Mouse (Mus musculus) MEL (cell line): ENCODE measurements at regions not wholly inside any gene's neighbourhood (a gene's known extent, or its start where the extent isn't known, plus 50 kb on each side); places are given as distances from the start of the nearest gene placed in this dataset.

Experiments
- DNase-seq: peaks from one replicate; pipeline ENCODE4 v3.0.0; 2011; ENCODE audit warnings: low read depth, low spot score
- H3K27ac ChIP-seq: 2 replicates; pipeline ENCODE4 v1.5.1; 2012; ENCODE audit warnings: low read depth, mild to moderate bottlenecking, control low read depth, low read length, moderate library complexity; ENCODE audit not compliant: control insufficient read depth
- H3K27me3 ChIP-seq, 2 experiments: fragments of 150-350 bp in 1 of 2; sonication (generic) in 1 of 2; 2 replicates each; pipeline ENCODE4 v1.6.1; 2012; ENCODE audit warnings: low read length in 2 of 2, mild to moderate bottlenecking in 2 of 2, improper control_type of control experiment in 1 of 2, moderate library complexity in 1 of 2; ENCODE audit not compliant: insufficient read depth in 2 of 2, control insufficient read depth in 1 of 2
- H3K36me3 ChIP-seq, 2 experiments: 2 replicates each; pipeline ENCODE4 v1.6.1; 2012 to 2014; ENCODE audit warnings: low read length in 2 of 2, improper control_type of control experiment in 1 of 2, inconsistent platforms in 1 of 2, mild to moderate bottlenecking in 1 of 2; ENCODE audit not compliant: insufficient read depth in 2 of 2, control insufficient read depth in 1 of 2
- H3K4me1 ChIP-seq, 2 experiments: fragments of 150-350 bp in 1 of 2; sonication (generic) in 1 of 2; 2 replicates each; pipeline ENCODE4 v1.6.1; 2012; ENCODE audit warnings: low read length in 2 of 2, improper control_type of control experiment in 1 of 2, mild to moderate bottlenecking in 1 of 2; ENCODE audit not compliant: insufficient read depth in 2 of 2, control insufficient read depth in 1 of 2
- H3K4me3 ChIP-seq, 2 experiments: fragments of 150-350 bp in 1 of 2; sonication (generic) in 1 of 2; 2 replicates each; pipeline ENCODE4 v1.5.1; 2012; ENCODE audit warnings: low read depth in 2 of 2, low read length in 2 of 2, mild to moderate bottlenecking in 2 of 2, moderate library complexity in 2 of 2, control low read depth in 1 of 2, improper control_type of control experiment in 1 of 2; ENCODE audit not compliant: control insufficient read depth in 1 of 2, insufficient read depth in 1 of 2
- H3K79me2 ChIP-seq: 2 replicates; pipeline ENCODE4 v1.6.1; 2012; ENCODE audit warnings: mild to moderate bottlenecking, low read length, moderate library complexity; ENCODE audit not compliant: control insufficient read depth, poor library complexity, insufficient read depth
- H3K9ac ChIP-seq: 2 replicates; pipeline ENCODE4 v1.6.1; 2012; ENCODE audit warnings: low read depth, mild to moderate bottlenecking, control low read depth, low read length, moderate library complexity; ENCODE audit not compliant: control insufficient read depth, poor library complexity, severe bottlenecking
- H3K9me3 ChIP-seq: fragments of 150-350 bp; sonication (generic); replicated peaks from 2 replicates; pipeline ENCODE4 v1.6.1; 2012; ENCODE audit warnings: mild to moderate bottlenecking, low read length, improper control_type of control experiment, moderate library complexity; ENCODE audit not compliant: insufficient read depth
- CHD2 ChIP-seq: IDR thresholded peaks from 2 replicates; pipeline ENCODE4 v1.6.1; 2011; ENCODE audit warnings: low read length, improper control_type of control experiment
- E2F4 ChIP-seq: IDR thresholded peaks from 2 replicates; pipeline ENCODE4 v1.6.1; 2011; ENCODE audit warnings: low read depth, low read length, improper control_type of control experiment, borderline replicate concordance
- EP300 ChIP-seq, 2 experiments: IDR thresholded peaks; 2 replicates each; pipeline ENCODE4 v1.6.1; 2011; ENCODE audit warnings: improper control_type of control experiment in 2 of 2, low read length in 2 of 2, low read depth in 1 of 2, mild to moderate bottlenecking in 1 of 2
- GABPA ChIP-seq: IDR thresholded peaks from 2 replicates; pipeline ENCODE4 v1.6.1; 2012; ENCODE audit warnings: low read depth, mild to moderate bottlenecking, inconsistent platforms, low read length, improper control_type of control experiment, moderate library complexity
- JUND ChIP-seq: IDR thresholded peaks from 2 replicates; pipeline ENCODE4 v1.6.1; 2011; ENCODE audit warnings: low read depth, mild to moderate bottlenecking, improper control_type of control experiment, low read length
- KAT2A ChIP-seq: conservative IDR thresholded peaks from 2 replicates; pipeline ENCODE4 v1.6.1; 2012; ENCODE audit warnings: low read depth, low read length, improper control_type of control experiment, inconsistent platforms
- MAX ChIP-seq: IDR thresholded peaks from 2 replicates; pipeline ENCODE4 v1.6.1; 2011; ENCODE audit warnings: low read length, improper control_type of control experiment
- MXI1 ChIP-seq: IDR thresholded peaks from 2 replicates; pipeline ENCODE4 v1.6.1; 2011; ENCODE audit warnings: mild to moderate bottlenecking, low read depth, low read length, improper control_type of control experiment
- MYB ChIP-seq: IDR thresholded peaks from 2 replicates; pipeline ENCODE4 v1.6.1; 2011; ENCODE audit warnings: mild to moderate bottlenecking, low read depth, low read length, improper control_type of control experiment
- POLR2AphosphoS5 ChIP-seq: IDR thresholded peaks from 2 replicates; pipeline ENCODE4 v1.6.1; 2012; ENCODE audit warnings: low read depth, borderline replicate concordance, mild to moderate bottlenecking, inconsistent platforms, low read length, moderate library complexity, mixed read lengths
- SIN3A ChIP-seq: IDR thresholded peaks from 2 replicates; pipeline ENCODE4 v1.6.1; 2012; ENCODE audit warnings: low read length, improper control_type of control experiment, inconsistent platforms
- SMC3 ChIP-seq: IDR thresholded peaks from 2 replicates; pipeline ENCODE4 v1.6.1; 2011; ENCODE audit warnings: low read depth, low read length, improper control_type of control experiment
- TBP ChIP-seq: IDR thresholded peaks from 2 replicates; pipeline ENCODE4 v1.8.0; 2011; ENCODE audit warnings: low read depth, low read length, improper control_type of control experiment
- USF1 ChIP-seq: IDR thresholded peaks from 2 replicates; pipeline ENCODE4 v1.6.1; 2014; ENCODE audit warnings: low read depth, mild to moderate bottlenecking, inconsistent platforms, low read length, improper control_type of control experiment, moderate library complexity
- ZC3H11A ChIP-seq: IDR thresholded peaks from 2 replicates; pipeline ENCODE4 v1.6.1; 2012; ENCODE audit warnings: low read depth, mild to moderate bottlenecking, inconsistent platforms, low read length, improper control_type of control experiment
- ZMIZ1 ChIP-seq: IDR thresholded peaks from 2 replicates; pipeline ENCODE4 v1.6.1; 2012; ENCODE audit warnings: low read depth, mild to moderate bottlenecking, inconsistent platforms, low read length, improper control_type of control experiment, moderate library complexity
- ZNF384 ChIP-seq: IDR thresholded peaks from 2 replicates; pipeline ENCODE4 v1.6.1; 2012; ENCODE audit warnings: low read depth, mild to moderate bottlenecking, inconsistent platforms, low read length, improper control_type of control experiment

DNA sequence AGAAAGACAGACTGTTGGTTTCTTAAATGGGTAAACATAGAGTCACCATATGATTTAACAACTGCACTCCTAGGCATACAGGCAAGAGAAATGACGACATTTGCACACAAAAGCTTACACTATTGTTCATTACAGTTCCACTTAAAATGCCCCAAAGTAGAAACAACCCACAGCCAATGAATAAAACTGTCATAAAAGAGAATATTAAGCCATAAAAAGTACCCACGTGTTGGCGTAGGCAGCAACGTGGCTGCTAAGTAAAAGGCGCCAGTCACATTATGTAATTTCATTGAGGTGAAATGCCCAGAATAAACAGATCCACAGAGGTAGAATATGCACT is 251.1 kb downstream of the Tcf7l2 start:
- no peaks in the 10 kb centered on the region for H3K36me3 ChIP-seq
- H3K79me2 ChIP-seq, result no peaks in the 10 kb centered on the region
- no peak overlapping the region for H3K4me3 ChIP-seq
- H3K9me3 ChIP-seq, result no peaks in the 10 kb centered on the region
- TF ChIP-seq ZC3H11A (no peak), CHD2 (no peak), MYB (no peak), GABPA (no peak), MXI1 (no peak), ZNF384 (no peak), MAX (no peak), POLR2AphosphoS5 (no peak)
- peaks cover 0 to 2% of the 10 kb centered on the region in 2 experiments; a peak in 1 of 4 replicates for H3K4me1 ChIP-seq
- no peak overlapping the region for H3K9ac ChIP-seq
- DNase-seq, result no peak
- no peak overlapping the region for H3K27ac ChIP-seq
- H3K27me3 ChIP-seq, result no peaks in the 10 kb centered on the region; a peak in 2 of 4 replicates

DNA sequence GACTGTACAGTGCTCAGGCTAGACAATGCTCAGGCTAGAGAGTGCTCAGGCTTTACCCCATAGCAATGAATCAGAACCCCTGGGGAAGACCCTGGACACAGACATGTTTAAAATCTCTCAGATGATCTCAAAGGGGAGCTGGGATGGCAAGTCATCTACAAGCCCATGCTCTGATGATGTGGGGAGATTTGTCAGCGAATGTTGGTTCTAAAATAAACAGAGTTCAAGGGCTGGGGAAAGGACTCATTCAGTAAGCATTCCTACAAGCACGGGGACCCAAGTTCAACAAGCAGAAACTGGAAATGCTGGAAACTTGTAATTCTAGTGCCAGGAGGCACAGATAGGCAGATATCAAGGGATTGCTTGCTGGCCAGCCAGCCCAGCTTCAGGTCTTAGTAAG is 254.1 kb downstream of the Tcf7l2 start:
- H3K27me3 ChIP-seq, result no peaks in the 10 kb centered on the region; a peak in 2 of 4 replicates
- no peaks in the 10 kb centered on the region for H3K36me3 ChIP-seq
- H3K9ac ChIP-seq, result no peak overlapping the region
- no peaks in the 10 kb centered on the region for H3K4me1 ChIP-seq
- no peaks in the 10 kb centered on the region for H3K9me3 ChIP-seq
- TF ChIP-seq MYB (no peak), SMC3 (no peak), MAX (no peak), TBP (no peak), CHD2 (no peak), SIN3A (no peak), E2F4 (no peak), USF1 (no peak), EP300 (IDR thresholded peaks at IDR 0.05; ENCODE audit: low read depth in 1 of 2, low read length in 2 of 2) (no peak)
- no peak for DNase-seq
- no peaks in the 10 kb centered on the region for H3K79me2 ChIP-seq
- no peak overlapping the region for H3K4me3 ChIP-seq
- no peak overlapping the region for H3K27ac ChIP-seq

DNA sequence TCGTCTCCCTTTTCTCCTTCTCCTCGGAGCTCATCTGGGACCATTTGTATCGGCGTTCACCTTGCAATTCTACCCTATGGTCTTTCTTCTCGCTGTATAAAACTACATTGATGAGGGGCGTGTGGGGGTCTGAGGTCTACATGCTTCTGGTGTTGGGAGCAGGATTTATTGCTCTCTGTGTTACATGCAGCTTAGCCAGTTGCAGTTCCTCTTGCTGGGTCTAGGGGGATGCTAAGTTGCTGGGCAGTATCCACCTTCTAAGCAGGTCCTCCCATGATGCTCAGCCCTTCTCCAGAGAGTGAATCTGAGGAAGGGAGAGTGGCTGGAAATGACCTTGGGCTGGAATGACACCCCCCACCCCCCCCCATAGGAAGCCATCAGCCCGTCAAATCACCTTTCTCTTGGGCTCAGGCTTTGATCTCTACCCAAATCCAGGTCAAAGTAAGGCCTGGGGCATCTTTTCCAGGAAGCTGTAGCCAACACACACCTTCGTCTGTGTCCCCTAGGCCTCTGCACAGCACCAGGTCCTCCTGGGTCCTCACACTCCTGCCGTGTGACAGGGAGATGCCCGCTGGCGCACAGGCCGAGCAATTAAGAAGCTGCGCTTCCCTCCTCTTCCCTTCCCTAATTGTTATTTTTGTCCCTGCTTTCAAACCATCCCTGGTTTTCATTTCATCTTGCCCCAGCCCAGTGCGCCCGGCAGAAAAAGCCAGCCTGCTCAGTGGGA is 257.0 kb downstream of the Tcf7l2 start:
- TF ChIP-seq ZMIZ1 (no peak), KAT2A (no peak), MYB (no peak), JUND (no peak)
- TF ChIP-seq, all 39 proteins: peak for 0
- Histone ChIP-seq H3K4me1 (no peaks in the 10 kb centered on the region), H3K4me3 (no peak overlapping the region), H3K9ac (no peak overlapping the region), H3K79me2 (no peaks in the 10 kb centered on the region), H3K27me3 (no peaks in the 10 kb centered on the region; a peak in 1 of 4 replicates), H3K27ac (no peak overlapping the region), H3K36me3 (no peaks in the 10 kb centered on the region), H3K9me3 (no peaks in the 10 kb centered on the region)
- DNase-seq, result no peak
